Mouse (Mus musculus): Measurements from ENCODE around the gene Wdr1. TPM values are rescaled to one million over a fixed set of nuclear protein-coding genes. Genes with fewer than 3 reads are reported as not detected.

Gene Wdr1
- polyA plus RNA-seq, 1 experiment from 2014 or later, result 173 TPM

DNA sequence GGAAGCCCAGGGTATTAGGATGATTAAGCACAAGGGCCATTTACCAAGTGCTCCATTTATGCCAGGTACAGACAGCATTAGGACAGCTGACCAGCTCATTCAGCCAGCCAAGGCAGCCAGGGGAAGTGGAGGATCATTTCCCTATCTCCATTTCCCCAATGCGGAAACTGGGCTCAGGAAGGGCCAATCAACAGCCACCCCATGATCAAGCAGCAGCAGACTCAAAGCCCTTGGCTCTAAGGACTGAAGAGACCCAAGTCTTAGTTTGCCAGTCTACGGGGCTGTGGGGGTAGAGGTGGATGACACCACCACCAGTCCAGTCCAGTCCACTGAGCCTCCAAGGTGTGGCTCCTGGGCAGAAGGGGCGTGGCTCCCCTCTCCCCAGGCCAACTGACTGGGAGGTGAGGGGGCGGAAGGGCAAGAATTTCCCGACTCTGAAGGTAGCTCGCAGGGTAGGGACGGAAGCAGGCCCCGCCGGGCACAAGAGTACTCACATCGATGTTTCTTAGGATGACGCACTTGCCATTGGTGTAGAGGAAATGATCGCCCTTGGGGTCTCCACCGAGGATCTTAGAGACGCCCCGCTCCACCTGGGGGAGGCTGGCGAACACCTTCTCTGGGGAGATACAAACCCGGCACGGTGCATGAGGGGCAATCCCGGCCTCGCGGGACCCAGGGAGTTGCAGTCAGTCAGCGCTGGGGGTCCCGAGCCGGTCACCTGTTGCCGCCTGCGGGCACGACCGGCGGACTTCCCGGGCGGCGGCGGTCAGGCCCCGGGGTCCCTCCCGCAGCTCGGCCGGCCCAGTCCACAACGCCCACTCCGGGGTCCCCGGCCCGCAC is 2.2 kb downstream of the Wdr1 start:
- peak overlapping the region; percentile 97 for H3K9ac ChIP-seq (ENCODE audit: low read depth, low read length)
- ATAC-seq, result peak; percentile 55
- H3K4me1 ChIP-seq (replicated peaks; ENCODE audit: control insufficient read depth, insufficient read depth, low read length), result 0 out of 2 replicates have a peak, but pooled peaks cover 11% of the 10 kb centered on the region
- no peaks in the 10 kb centered on the region for H3K27me3 ChIP-seq (replicated peaks; ENCODE audit: control insufficient read depth, insufficient read depth, low read length)
- peaks cover 35% of the 10 kb centered on the region for H3K36me3 ChIP-seq (ENCODE audit: control insufficient read depth, insufficient read depth)
- peak overlapping the region; percentile 98 for H3K27ac ChIP-seq (ENCODE audit: low read depth, low read length)
- H3K4me3 ChIP-seq (ENCODE audit: low read depth, low read length), result peak overlapping the region; percentile 98
- no peaks in the 10 kb centered on the region for H3K9me3 ChIP-seq (ENCODE audit: control insufficient read depth)
- WGBS, result 0% methylated on average over 38 of the region's 41 CpGs
- no peak for TF ChIP-seq CTCF (IDR thresholded peaks at IDR 0.05; ENCODE audit: low read depth)
- peak overlapping the region; percentile 83 for H3K4me2 ChIP-seq (replicated peaks; ENCODE audit: low read depth)

DNA sequence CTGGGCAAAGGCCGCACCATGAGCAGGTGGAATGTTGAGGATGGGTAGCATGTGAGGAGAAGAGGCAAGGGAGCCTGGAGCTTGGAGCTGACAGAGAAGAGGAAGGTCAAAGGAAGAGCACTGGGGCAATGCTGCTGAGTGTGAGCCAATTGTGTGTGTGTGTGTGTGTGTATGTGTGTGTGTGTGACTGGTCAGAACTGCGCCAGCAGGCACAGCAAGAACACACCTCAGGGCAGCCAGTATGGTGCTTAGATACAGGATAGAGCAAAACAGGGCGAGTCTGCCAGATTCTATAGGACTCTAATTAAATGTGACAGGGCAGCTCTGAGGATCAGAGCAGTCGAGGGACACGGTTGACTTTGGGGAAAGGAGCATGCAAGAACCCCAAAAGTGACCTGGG is 4.2 kb downstream of the Wdr1 start:
- Histone ChIP-seq H3K4me1 (replicated peaks; ENCODE audit: control insufficient read depth, insufficient read depth, low read length) (0 out of 2 replicates have a peak, but pooled peaks cover 11% of the 10 kb centered on the region), H3K36me3 (ENCODE audit: control insufficient read depth, insufficient read depth) (peaks cover 50% of the 10 kb centered on the region), H3K4me2 (replicated peaks; ENCODE audit: low read depth) (no peak overlapping the region), H3K9ac (ENCODE audit: low read depth, low read length) (no peak overlapping the region), H3K27ac (ENCODE audit: low read depth, low read length) (no peak overlapping the region), H3K4me3 (ENCODE audit: low read depth, low read length) (no peak overlapping the region), H3K27me3 (replicated peaks; ENCODE audit: control insufficient read depth, insufficient read depth, low read length) (no peaks in the 10 kb centered on the region), H3K9me3 (ENCODE audit: control insufficient read depth) (no peaks in the 10 kb centered on the region)
- WGBS, result 86% methylated on average over 5 of the region's 5 CpGs
- TF ChIP-seq CTCF (IDR thresholded peaks at IDR 0.05; ENCODE audit: low read depth), result no peak
- no peak for ATAC-seq

DNA sequence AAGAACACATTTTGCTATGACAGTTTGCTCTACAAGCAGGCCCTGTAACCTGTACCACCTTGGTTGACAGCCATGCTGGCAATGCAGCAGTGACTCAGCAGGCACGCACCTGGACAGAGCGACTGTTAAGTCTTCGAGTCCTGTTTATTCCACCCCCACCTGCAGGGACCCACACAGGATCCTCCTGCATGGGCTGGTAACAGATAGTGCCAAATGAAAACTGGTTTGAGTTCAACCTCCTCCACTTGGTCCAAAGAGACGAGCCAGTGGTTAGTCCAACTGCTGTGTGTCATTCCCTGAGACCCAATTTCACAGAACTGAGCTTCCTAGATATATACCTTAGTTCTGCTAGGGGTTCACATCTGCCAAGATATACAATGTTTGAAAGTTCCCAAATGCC is 5.2 kb downstream of the Wdr1 start:
- no peak overlapping the region for H3K9ac ChIP-seq (ENCODE audit: low read depth, low read length)
- peaks cover 50% of the 10 kb centered on the region for H3K36me3 ChIP-seq (ENCODE audit: control insufficient read depth, insufficient read depth)
- H3K4me3 ChIP-seq (ENCODE audit: low read depth, low read length), result no peak overlapping the region
- TF ChIP-seq CTCF (IDR thresholded peaks at IDR 0.05; ENCODE audit: low read depth), result no peak
- no peak for ATAC-seq
- no peaks in the 10 kb centered on the region for H3K27me3 ChIP-seq (replicated peaks; ENCODE audit: control insufficient read depth, insufficient read depth, low read length)
- 0 out of 2 replicates have a peak overlapping the region, but pooled peaks have one; percentile 16 for H3K27ac ChIP-seq (ENCODE audit: low read depth, low read length)
- H3K9me3 ChIP-seq (ENCODE audit: control insufficient read depth), result no peaks in the 10 kb centered on the region
- H3K4me1 ChIP-seq (replicated peaks; ENCODE audit: control insufficient read depth, insufficient read depth, low read length), result 0 out of 2 replicates have a peak, but pooled peaks cover 11% of the 10 kb centered on the region
- 93% methylated on average over 4 of the region's 4 CpGs for WGBS
- no peak overlapping the region for H3K4me2 ChIP-seq (replicated peaks; ENCODE audit: low read depth)

DNA sequence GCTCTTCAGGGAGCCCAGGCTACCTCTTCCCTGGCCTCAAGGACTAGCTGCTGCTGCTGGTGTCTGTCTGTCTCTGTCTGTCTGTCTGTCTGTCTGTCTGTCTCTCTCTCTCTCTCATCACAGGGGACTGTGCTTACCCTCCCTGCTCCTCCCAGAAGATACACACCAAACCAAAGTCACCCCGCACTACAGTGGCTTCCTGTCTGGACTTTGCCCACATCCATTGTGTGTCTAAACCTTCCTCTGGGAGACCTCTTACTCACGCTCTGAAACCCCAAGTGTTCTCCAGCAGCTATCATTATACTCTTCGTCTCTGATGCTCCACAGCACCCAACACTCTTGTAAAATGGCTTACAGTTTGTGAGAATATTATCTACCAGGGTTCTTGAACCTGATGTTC is 6.6 kb downstream of the Wdr1 start:
- WGBS, result 49% methylated on average over 3 of the region's 3 CpGs
- Histone ChIP-seq H3K9me3 (ENCODE audit: control insufficient read depth) (no peaks in the 10 kb centered on the region), H3K27ac (ENCODE audit: low read depth, low read length) (peak overlapping the region; percentile 46), H3K4me1 (replicated peaks; ENCODE audit: control insufficient read depth, insufficient read depth, low read length) (0 out of 2 replicates have a peak, but pooled peaks cover 15% of the 10 kb centered on the region), H3K9ac (ENCODE audit: low read depth, low read length) (no peak overlapping the region), H3K4me2 (replicated peaks; ENCODE audit: low read depth) (no peak overlapping the region), H3K4me3 (ENCODE audit: low read depth, low read length) (no peak overlapping the region), H3K27me3 (replicated peaks; ENCODE audit: control insufficient read depth, insufficient read depth, low read length) (no peaks in the 10 kb centered on the region), H3K36me3 (ENCODE audit: control insufficient read depth, insufficient read depth) (peaks cover 59% of the 10 kb centered on the region)
- ATAC-seq, result no peak
- TF ChIP-seq CTCF (IDR thresholded peaks at IDR 0.05; ENCODE audit: low read depth), result no peak

DNA sequence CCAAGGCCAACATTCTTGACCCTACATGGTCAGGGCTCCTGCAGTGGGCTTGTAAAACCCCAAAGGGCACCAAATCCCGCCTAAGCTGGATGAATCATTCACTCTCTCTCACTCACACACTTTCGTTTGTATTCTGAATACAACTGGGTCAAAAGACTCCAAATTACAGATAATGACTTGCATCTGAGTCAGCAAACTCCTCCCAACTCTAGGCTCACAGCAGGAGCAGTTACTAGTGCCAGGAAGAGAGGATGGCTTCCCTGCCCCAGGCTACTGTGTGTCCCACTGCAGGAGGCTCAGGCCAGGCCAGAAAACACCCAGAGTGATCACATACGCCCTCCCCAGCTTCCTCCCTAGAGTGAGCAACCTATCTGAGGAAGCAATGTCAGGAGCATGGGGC is 9.1 kb downstream of the Wdr1 start:
- no peak for TF ChIP-seq CTCF (IDR thresholded peaks at IDR 0.05; ENCODE audit: low read depth)
- Histone ChIP-seq H3K4me3 (ENCODE audit: low read depth, low read length) (no peak overlapping the region), H3K27me3 (replicated peaks; ENCODE audit: control insufficient read depth, insufficient read depth, low read length) (no peaks in the 10 kb centered on the region), H3K27ac (ENCODE audit: low read depth, low read length) (no peak overlapping the region), H3K36me3 (ENCODE audit: control insufficient read depth, insufficient read depth) (peaks cover 75% of the 10 kb centered on the region), H3K9ac (ENCODE audit: low read depth, low read length) (no peak overlapping the region), H3K4me1 (replicated peaks; ENCODE audit: control insufficient read depth, insufficient read depth, low read length) (0 out of 2 replicates have a peak, but pooled peaks cover 35% of the 10 kb centered on the region), H3K9me3 (ENCODE audit: control insufficient read depth) (no peaks in the 10 kb centered on the region), H3K4me2 (replicated peaks; ENCODE audit: low read depth) (no peak overlapping the region)
- no peak for ATAC-seq
- 41% methylated on average over 3 of the region's 3 CpGs for WGBS

DNA sequence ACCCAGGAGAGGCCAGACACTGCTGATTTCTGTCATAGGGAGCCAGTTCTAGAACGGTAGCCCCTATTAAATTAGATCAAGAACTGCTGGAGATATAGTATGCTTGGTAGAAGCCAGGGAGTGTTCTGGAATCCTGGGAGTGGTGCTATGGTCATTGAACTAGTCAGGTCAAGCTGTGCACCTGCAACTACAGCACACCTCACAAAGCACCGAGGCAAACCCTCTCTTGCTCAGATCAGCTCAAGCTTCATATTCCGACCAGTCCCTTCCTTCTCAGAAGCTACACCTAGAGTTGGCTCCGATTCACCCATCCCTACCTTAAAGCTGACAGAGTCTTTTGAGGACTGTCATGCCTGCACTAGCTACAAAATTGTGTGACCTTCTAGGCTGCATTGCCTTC is 9.5 kb downstream of the Wdr1 start:
- Histone ChIP-seq H3K9me3 (ENCODE audit: control insufficient read depth) (no peaks in the 10 kb centered on the region), H3K4me1 (replicated peaks; ENCODE audit: control insufficient read depth, insufficient read depth, low read length) (0 out of 2 replicates have a peak, but pooled peaks cover 35% of the 10 kb centered on the region), H3K4me2 (replicated peaks; ENCODE audit: low read depth) (no peak overlapping the region), H3K27me3 (replicated peaks; ENCODE audit: control insufficient read depth, insufficient read depth, low read length) (no peaks in the 10 kb centered on the region), H3K27ac (ENCODE audit: low read depth, low read length) (no peak overlapping the region), H3K4me3 (ENCODE audit: low read depth, low read length) (no peak overlapping the region), H3K36me3 (ENCODE audit: control insufficient read depth, insufficient read depth) (peaks cover 75% of the 10 kb centered on the region), H3K9ac (ENCODE audit: low read depth, low read length) (no peak overlapping the region)
- WGBS, result 84% methylated on average over 4 of the region's 4 CpGs
- ATAC-seq, result no peak
- TF ChIP-seq CTCF (IDR thresholded peaks at IDR 0.05; ENCODE audit: low read depth), result no peak
